Mouse (Mus musculus): ENCODE data around the gene Nrxn2. TPM values are rescaled to one million over a fixed set of nuclear protein-coding genes. Genes with fewer than 3 reads are reported as not detected.

Gene Nrxn2
- polyA plus RNA-seq, 1 experiment from 2014 or later: 41.7 TPM

- ATAC-seq (0 out of 2 replicates have a peak, but pooled peaks have one; percentile 34), DNase-seq (ENCODE audit: low spot score) (no peak)
- 89% methylated on average over 4 of the region's 4 CpGs for WGBS
These were observed 133.9 kb downstream of the Nrxn2 start for GRCm38 (mm10) chr19:6552302-6553028.

GRCm38 (mm10) chr19:6553174-6553573 lies 134.6 kb downstream of the Nrxn2 start:
- Histone ChIP-seq H3K27ac (ENCODE audit: low read depth, low read length) (no peak overlapping the region), H3K4me2 (ENCODE audit: low read length) (no peak overlapping the region), H3K27me3 (replicated peaks; ENCODE audit: control insufficient read depth, insufficient read depth, low read length) (no peaks in the 10 kb centered on the region), H3K4me1 (ENCODE audit: control insufficient read depth, insufficient read depth, low read length) (peaks cover 6% of the 10 kb centered on the region; the same call in 1 of the 2 replicates), H3K4me3 (ENCODE audit: low read depth, low read length) (no peak overlapping the region), H3K9me3 (replicated peaks; ENCODE audit: control insufficient read depth, low read length) (no peaks in the 10 kb centered on the region), H3K36me3 (ENCODE audit: control insufficient read depth, insufficient read depth, low read length) (no peaks in the 10 kb centered on the region), H3K9ac (ENCODE audit: low read length) (no peak overlapping the region)
- no peak for ATAC-seq
- WGBS: 79% methylated on average over 5 of the region's 5 CpGs
- DNase-seq (ENCODE audit: low spot score): no peak

More at GRCm38 (mm10) chr19:6552302-6553028, 133.9 kb downstream of the Nrxn2 start:
- Histone ChIP-seq H3K4me2 (ENCODE audit: low read length) (no peak overlapping the region), H3K9me3 (replicated peaks; ENCODE audit: control insufficient read depth, low read length) (no peaks in the 10 kb centered on the region), H3K9ac (ENCODE audit: low read length) (no peak overlapping the region), H3K27me3 (replicated peaks; ENCODE audit: control insufficient read depth, insufficient read depth, low read length) (no peaks in the 10 kb centered on the region), H3K27ac (ENCODE audit: low read depth, low read length) (no peak overlapping the region), H3K4me1 (ENCODE audit: control insufficient read depth, insufficient read depth, low read length) (peaks cover 6% of the 10 kb centered on the region; the same call in 1 of the 2 replicates), H3K36me3 (ENCODE audit: control insufficient read depth, insufficient read depth, low read length) (no peaks in the 10 kb centered on the region), H3K4me3 (ENCODE audit: low read depth, low read length) (no peak overlapping the region)

DNA sequence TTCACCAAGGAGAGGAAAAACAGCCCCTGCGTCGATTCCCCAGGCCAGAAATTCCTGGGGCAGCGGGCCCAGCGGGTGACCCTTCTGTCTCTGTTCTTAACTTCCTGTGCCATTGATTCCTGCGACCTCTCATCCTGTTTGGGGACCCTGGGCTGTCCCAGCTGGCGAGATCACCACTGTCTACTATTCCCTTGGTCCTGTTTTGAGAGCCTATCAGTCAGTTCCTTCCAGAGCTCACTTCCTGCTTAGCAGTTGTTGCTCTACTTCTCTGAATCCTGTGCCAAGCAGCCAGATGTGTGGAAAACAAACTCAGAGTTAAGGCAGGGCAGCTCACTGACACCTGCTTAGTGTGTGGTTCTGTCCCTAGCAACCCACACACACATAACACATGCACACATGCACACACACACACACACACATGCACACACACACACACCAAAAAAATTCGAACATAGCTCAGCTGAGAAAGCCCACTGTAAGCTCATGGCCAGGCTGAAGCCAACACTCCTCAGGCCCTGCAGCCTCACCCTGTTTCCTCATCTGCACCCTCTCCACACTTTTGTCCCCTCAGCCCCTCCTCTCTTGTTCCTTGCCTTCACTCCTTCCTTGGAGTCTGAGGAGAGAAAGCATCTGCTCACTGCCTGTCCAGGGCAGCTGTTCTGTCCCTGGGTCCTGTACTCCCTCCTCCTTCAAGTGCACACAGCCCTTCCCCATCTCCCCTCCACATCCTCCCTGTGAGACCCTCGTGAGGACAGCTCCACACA lies 135.5 kb downstream of the Nrxn2 start:
- no peak for ATAC-seq
- Histone ChIP-seq H3K4me3 (ENCODE audit: low read depth, low read length) (no peak overlapping the region), H3K36me3 (ENCODE audit: control insufficient read depth, insufficient read depth, low read length) (no peaks in the 10 kb centered on the region), H3K4me1 (ENCODE audit: control insufficient read depth, insufficient read depth, low read length) (0 out of 2 replicates have a peak, but pooled peaks cover 2% of the 10 kb centered on the region), H3K27me3 (replicated peaks; ENCODE audit: control insufficient read depth, insufficient read depth, low read length) (no peaks in the 10 kb centered on the region), H3K9ac (ENCODE audit: low read length) (no peak overlapping the region), H3K4me2 (ENCODE audit: low read length) (no peak overlapping the region), H3K9me3 (replicated peaks; ENCODE audit: control insufficient read depth, low read length) (no peaks in the 10 kb centered on the region), H3K27ac (ENCODE audit: low read depth, low read length) (no peak overlapping the region)
- DNase-seq (ENCODE audit: low spot score): no peak
- WGBS: 49% methylated on average over 8 of the region's 8 CpGs

- Histone ChIP-seq H3K4me3 (ENCODE audit: low read depth, low read length) (no peak overlapping the region), H3K9me3 (replicated peaks; ENCODE audit: control insufficient read depth, low read length) (no peaks in the 10 kb centered on the region), H3K4me1 (ENCODE audit: control insufficient read depth, insufficient read depth, low read length) (no peaks in the 10 kb centered on the region), H3K36me3 (ENCODE audit: control insufficient read depth, insufficient read depth, low read length) (no peaks in the 10 kb centered on the region), H3K27ac (ENCODE audit: low read depth, low read length) (no peak overlapping the region), H3K27me3 (replicated peaks; ENCODE audit: control insufficient read depth, insufficient read depth, low read length) (no peaks in the 10 kb centered on the region), H3K9ac (ENCODE audit: low read length) (no peak overlapping the region), H3K4me2 (ENCODE audit: low read length) (no peak overlapping the region)
- 63% methylated on average over 4 of the region's 4 CpGs for WGBS
- DNase-seq (ENCODE audit: low spot score) (no peak), ATAC-seq (no peak)
These were observed 141.0 kb downstream of the Nrxn2 start for GRCm38 (mm10) chr19:6559576-6559975.

GRCm38 (mm10) chr19:6560246-6560815 lies 141.8 kb downstream of the Nrxn2 start:
- Histone ChIP-seq H3K27ac (ENCODE audit: low read depth, low read length) (no peak overlapping the region), H3K4me2 (ENCODE audit: low read length) (no peak overlapping the region), H3K36me3 (ENCODE audit: control insufficient read depth, insufficient read depth, low read length) (no peaks in the 10 kb centered on the region), H3K4me3 (ENCODE audit: low read depth, low read length) (no peak overlapping the region), H3K4me1 (ENCODE audit: control insufficient read depth, insufficient read depth, low read length) (no peaks in the 10 kb centered on the region), H3K9ac (ENCODE audit: low read length) (no peak overlapping the region), H3K9me3 (replicated peaks; ENCODE audit: control insufficient read depth, low read length) (no peaks in the 10 kb centered on the region), H3K27me3 (replicated peaks; ENCODE audit: control insufficient read depth, insufficient read depth, low read length) (no peaks in the 10 kb centered on the region)
- ATAC-seq (no peak), DNase-seq (ENCODE audit: low spot score) (no peak)
- WGBS: 66% methylated on average over 7 of the region's 7 CpGs

- DNase-seq (ENCODE audit: low spot score) (no peak), ATAC-seq (no peak)
- H3K27me3 ChIP-seq (replicated peaks; ENCODE audit: control insufficient read depth, insufficient read depth, low read length): no peaks in the 10 kb centered on the region
- 94% methylated on average over 6 of the region's 6 CpGs for WGBS
- H3K4me3 ChIP-seq (ENCODE audit: low read depth, low read length): no peak overlapping the region
- no peak overlapping the region for H3K4me2 ChIP-seq (ENCODE audit: low read length)
- no peaks in the 10 kb centered on the region for H3K9me3 ChIP-seq (replicated peaks; ENCODE audit: control insufficient read depth, low read length)
- no peak overlapping the region for H3K9ac ChIP-seq (ENCODE audit: low read length)
- no peaks in the 10 kb centered on the region for H3K4me1 ChIP-seq (ENCODE audit: control insufficient read depth, insufficient read depth, low read length)
- H3K27ac ChIP-seq (ENCODE audit: low read depth, low read length): no peak overlapping the region
- H3K36me3 ChIP-seq (ENCODE audit: control insufficient read depth, insufficient read depth, low read length): no peaks in the 10 kb centered on the region
These were observed 146.6 kb downstream of the Nrxn2 start for GRCm38 (mm10) chr19:6565136-6565535.

- Histone ChIP-seq H3K9me3 (replicated peaks; ENCODE audit: control insufficient read depth, low read length) (no peaks in the 10 kb centered on the region), H3K4me1 (ENCODE audit: control insufficient read depth, insufficient read depth, low read length) (no peaks in the 10 kb centered on the region), H3K27ac (ENCODE audit: low read depth, low read length) (no peak overlapping the region), H3K9ac (ENCODE audit: low read length) (no peak overlapping the region), H3K27me3 (replicated peaks; ENCODE audit: control insufficient read depth, insufficient read depth, low read length) (no peaks in the 10 kb centered on the region), H3K4me3 (ENCODE audit: low read depth, low read length) (no peak overlapping the region), H3K4me2 (ENCODE audit: low read length) (no peak overlapping the region), H3K36me3 (ENCODE audit: control insufficient read depth, insufficient read depth, low read length) (no peaks in the 10 kb centered on the region)
- WGBS: 63% methylated on average over 2 of the region's 2 CpGs
- no peak for ATAC-seq
- peak; percentile 44 for DNase-seq (ENCODE audit: low spot score)
These were observed 147.9 kb downstream of the Nrxn2 start for GRCm38 (mm10) chr19:6566450-6566849.

GRCm38 (mm10) chr19:6569021-6569420 lies 150.5 kb downstream of the Nrxn2 start:
- no peak overlapping the region for H3K4me2 ChIP-seq (ENCODE audit: low read length)
- H3K9me3 ChIP-seq (replicated peaks; ENCODE audit: control insufficient read depth, low read length): no peaks in the 10 kb centered on the region
- no peak for DNase-seq (ENCODE audit: low spot score)
- WGBS: 75% methylated on average over 5 of the region's 5 CpGs
- H3K27ac ChIP-seq (ENCODE audit: low read depth, low read length): no peak overlapping the region
- ATAC-seq: no peak
- no peaks in the 10 kb centered on the region for H3K36me3 ChIP-seq (ENCODE audit: control insufficient read depth, insufficient read depth, low read length)
- H3K4me1 ChIP-seq (ENCODE audit: control insufficient read depth, insufficient read depth, low read length): no peaks in the 10 kb centered on the region
- no peak overlapping the region for H3K4me3 ChIP-seq (ENCODE audit: low read depth, low read length)
- H3K27me3 ChIP-seq (replicated peaks; ENCODE audit: control insufficient read depth, insufficient read depth, low read length): no peaks in the 10 kb centered on the region
- H3K9ac ChIP-seq (ENCODE audit: low read length): no peak overlapping the region

- H3K4me2 ChIP-seq (ENCODE audit: low read length): no peak overlapping the region
- no peaks in the 10 kb centered on the region for H3K27me3 ChIP-seq (replicated peaks; ENCODE audit: control insufficient read depth, insufficient read depth, low read length)
- H3K27ac ChIP-seq (ENCODE audit: low read depth, low read length): no peak overlapping the region
- ATAC-seq (no peak), DNase-seq (ENCODE audit: low spot score) (no peak)
- H3K4me1 ChIP-seq (ENCODE audit: control insufficient read depth, insufficient read depth, low read length): no peaks in the 10 kb centered on the region
- H3K9me3 ChIP-seq (replicated peaks; ENCODE audit: control insufficient read depth, low read length): no peaks in the 10 kb centered on the region
- WGBS: 17% methylated on average over 5 of the region's 5 CpGs
- no peaks in the 10 kb centered on the region for H3K36me3 ChIP-seq (ENCODE audit: control insufficient read depth, insufficient read depth, low read length)
- no peak overlapping the region for H3K4me3 ChIP-seq (ENCODE audit: low read depth, low read length)
- no peak overlapping the region for H3K9ac ChIP-seq (ENCODE audit: low read length)
These were observed 151.0 kb downstream of the Nrxn2 start for GRCm38 (mm10) chr19:6569561-6569960.

Data from forebrain, embryonic 14.5 days (tissue).